Comparison of ENCODE assay signal across 12 mouse cellular contexts in the genomic region with DNA sequence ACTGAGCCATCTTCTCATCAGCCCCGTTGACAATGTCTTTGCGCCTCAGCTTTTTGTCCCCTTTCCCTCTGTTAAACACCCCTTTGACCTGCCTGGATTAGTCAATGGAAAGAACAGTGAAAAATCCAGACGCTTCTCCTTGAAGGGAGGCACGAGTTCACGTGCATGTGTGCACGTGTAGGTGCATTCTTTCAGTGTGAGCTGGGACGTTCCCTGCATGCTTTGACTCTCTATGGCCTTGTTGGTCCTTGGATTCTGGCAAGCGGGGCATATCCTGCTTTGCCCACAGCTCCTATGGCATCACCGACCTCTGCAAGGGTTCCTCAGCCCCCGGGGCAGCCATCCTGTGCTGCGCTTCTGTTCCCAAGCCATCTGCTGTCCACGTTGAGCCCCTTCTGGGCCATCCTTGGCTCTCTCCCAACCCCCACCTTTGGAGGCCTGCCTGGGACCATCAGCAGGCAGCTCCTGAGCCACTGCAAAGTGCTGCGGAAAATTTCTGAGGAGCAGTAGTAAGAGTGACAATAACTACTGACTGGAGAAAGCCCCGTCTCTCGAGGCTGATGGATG. TPM values are rescaled to one million over a fixed set of nuclear protein-coding genes. Genes with fewer than 3 reads are reported as not detected.
A peak's percentile ranks its signal among the peaks of the same experiment; 100 is the strongest.
DNase-seq lines count a peak whose midpoint lies in the region; ATAC-seq and TF ChIP-seq lines count a peak whose summit lies in the region.
"Had no signal": no experiment of that assay in that cellular context is flagged by ENCODE, and none has a peak within 500 bp of the region (broad histone marks: within the 10 kb centered on the region; RNA-seq: fewer than 3 reads in every experiment).

No protein-coding gene starts in this region.

- H3K4me3 ChIP-seq in left cerebral cortex, adult 2 months, result no peak overlapping the region
- H3K4me3 ChIP-seq in neural tube, embryonic 14.5 days (ENCODE audit: low read depth, low read length), result no peak overlapping the region
- H3K4me3 ChIP-seq: liver, embryonic 13.5 days; midbrain, embryonic 13.5 days had no signal

- no peaks in the 10 kb centered on the region for H3K9me3 ChIP-seq in neural tube, embryonic 14.5 days (ENCODE audit: control insufficient read depth, low read length)
- H3K9me3 ChIP-seq: liver, embryonic 13.5 days; midbrain, embryonic 13.5 days had no signal

- no peaks in the 10 kb centered on the region for H3K27me3 ChIP-seq in neural tube, embryonic 14.5 days (ENCODE audit: control insufficient read depth, insufficient read depth, low read length)

- intact Hi-C loops in gastrocnemius, postnatal 14 days (cut with DNase I; ENCODE audit: low total_unique reads), result no loop called here
- intact Hi-C loops in left cerebral cortex, postnatal 4 days (cut with DNase I), result no loop called here
- intact Hi-C loops in left cerebral cortex, adult 2 months (cut with DNase I), result no loop called here

- no peak for TF ChIP-seq CTCF in left cerebral cortex, adult 2 months (IDR thresholded peaks at IDR 0.05)

- no peak for ATAC-seq in neural tube, embryonic 14.5 days (ENCODE audit: low read depth)
- ATAC-seq: midbrain, embryonic 13.5 days had no signal

- 56% methylated on average over 15 of the region's 15 CpGs for WGBS in neural tube, embryonic 14.5 days

- H3K4me1 ChIP-seq in neural tube, embryonic 14.5 days (ENCODE audit: control insufficient read depth, insufficient read depth, low read length), result peaks cover 19% of the 10 kb centered on the region

- H3K9ac ChIP-seq in neural tube, embryonic 14.5 days (replicated peaks; ENCODE audit: low read depth, low read length), result no peak overlapping the region
- H3K9ac ChIP-seq: liver, embryonic 13.5 days had no signal

- H3K36me3 ChIP-seq in neural tube, embryonic 14.5 days (ENCODE audit: control insufficient read depth, insufficient read depth, low read length), result no peaks in the 10 kb centered on the region; the same call in 1 of the 2 replicates
- H3K36me3 ChIP-seq: liver, embryonic 13.5 days had no signal

- no peak overlapping the region for H3K27ac ChIP-seq in left cerebral cortex, adult 2 months
- H3K27ac ChIP-seq in neural tube, embryonic 14.5 days (ENCODE audit: low read depth, low read length), result 0 out of 2 replicates have a peak overlapping the region, but pooled peaks have one; percentile 10

- DNase-seq in gastrocnemius, postnatal 14 days, result peak; percentile 32
- no peak for DNase-seq in gastrocnemius, postnatal 25 days
- DNase-seq in left cerebral cortex, postnatal 4 days, result peak; percentile 80
- DNase-seq in left cerebral cortex, adult 2 months (ENCODE audit: extremely low spot score in 1 of 2, low spot score in 2 of 2), result no peak
- DNase-seq in cerebellum, postnatal 14 days, result peak; percentile 69 to 80
- no peak for DNase-seq in testis, postnatal 10 days (ENCODE audit: low spot score)
- DNase-seq in thymus, postnatal 36 days, result no peak
- DNase-seq: adrenal gland, adult 8-10 months; liver, embryonic 13.5 days; thymus, adult 2 months had no signal

- no peak overlapping the region for H3K4me2 ChIP-seq in neural tube, embryonic 14.5 days (ENCODE audit: low read depth, low read length)
- H3K4me2 ChIP-seq: liver, embryonic 13.5 days; midbrain, embryonic 13.5 days had no signal

RNA-seq across cellular contexts. Expression of gene Mrps23, which starts 32.2 kb away (rescaled TPM):
- 100 to 1,000 TPM; 127 to 132 TPM for total RNA-seq in gastrocnemius, postnatal 14 days (2021)
- 100 to 1,000 TPM; 126 to 133 TPM for total RNA-seq in gastrocnemius, postnatal 25 days (2021)
- 10 to 100 TPM; 55.2 to 65.1 TPM for total RNA-seq in left cerebral cortex, postnatal 4 days (2021)
- 10 to 100 TPM; 66.4 to 71.1 TPM for total RNA-seq in left cerebral cortex, adult 2 months (2021)
- polyA plus RNA-seq in neural tube, embryonic 14.5 days (2014; fragmentation: Nextera tagmentation; extraction: Ambion mirVana), result 63.7 and 67.9 TPM in 2 replicates

Comparison
In these comparisons a context has a peak if more than half of its experiments do, and no peak if none do; other contexts are left out.
1. DNase-seq: peak in gastrocnemius, postnatal 14 days (single experiment), left cerebral cortex, postnatal 4 days (single experiment) and cerebellum, postnatal 14 days (2 of 2); none in gastrocnemius, postnatal 25 days (single experiment), left cerebral cortex, adult 2 months (0 of 2), testis, postnatal 10 days (single experiment) and thymus, postnatal 36 days (0 of 2).